Mouse (Mus musculus) frontal cortex, postnatal 25 days (tissue): Measurements from ENCODE around the gene Ankrd2.
A peak's percentile ranks its signal among the peaks of the same experiment; 100 is the strongest.
"Not testable (repeated sequence)": the region's sequence is repeated elsewhere in the genome, so short reads cannot be mapped to it uniquely, and the experiment has no call there.

Experiments
- DNase-seq, 2 experiments: peaks; one replicate each; pipeline ENCODE4 v3.0.0; 2022; ENCODE audit warnings: low spot score in 2 of 2

The Ankrd2 gene

DNA sequence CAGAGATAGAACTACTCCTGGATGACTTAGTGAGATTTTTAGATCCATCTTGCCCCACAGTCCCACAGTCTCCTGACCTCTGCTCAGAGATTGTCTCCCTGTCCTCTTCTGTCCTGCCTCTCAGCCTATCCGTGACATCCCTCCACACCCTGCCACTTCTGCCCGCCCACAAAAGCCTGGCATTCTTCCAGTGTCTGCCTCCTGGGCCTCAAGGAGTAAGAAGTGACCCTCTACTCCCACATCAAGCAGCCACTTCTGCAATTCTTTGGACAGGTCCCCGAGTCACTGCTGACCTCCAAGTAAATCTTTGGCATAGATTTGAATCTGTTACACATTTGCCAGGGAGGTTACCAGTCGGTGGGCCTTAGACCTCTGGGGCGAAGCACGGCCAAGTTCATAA, 18.5 kb downstream of the Ankrd2 start:
- DNase-seq = no peak

DNA sequence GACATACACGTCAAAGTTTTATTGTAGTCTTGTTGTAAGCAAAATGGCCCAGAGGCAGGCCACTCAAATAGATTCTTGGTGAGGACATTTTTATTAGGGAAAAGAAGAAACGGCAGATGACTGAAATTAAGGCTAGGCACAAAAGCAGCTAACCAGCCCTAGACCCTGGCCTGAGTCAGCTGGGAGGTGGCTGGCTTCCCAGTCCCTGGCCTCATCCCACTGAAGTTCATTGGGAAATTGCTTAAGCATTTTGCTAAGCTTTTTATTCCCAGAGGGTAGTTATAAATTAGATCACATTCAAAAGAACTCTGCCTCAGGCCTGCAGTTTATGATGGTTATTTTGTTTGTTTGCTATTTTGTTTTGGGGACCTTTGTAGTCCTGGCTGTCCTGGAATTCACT, 20.1 kb downstream of the Ankrd2 start:
- no peak for DNase-seq

DNA sequence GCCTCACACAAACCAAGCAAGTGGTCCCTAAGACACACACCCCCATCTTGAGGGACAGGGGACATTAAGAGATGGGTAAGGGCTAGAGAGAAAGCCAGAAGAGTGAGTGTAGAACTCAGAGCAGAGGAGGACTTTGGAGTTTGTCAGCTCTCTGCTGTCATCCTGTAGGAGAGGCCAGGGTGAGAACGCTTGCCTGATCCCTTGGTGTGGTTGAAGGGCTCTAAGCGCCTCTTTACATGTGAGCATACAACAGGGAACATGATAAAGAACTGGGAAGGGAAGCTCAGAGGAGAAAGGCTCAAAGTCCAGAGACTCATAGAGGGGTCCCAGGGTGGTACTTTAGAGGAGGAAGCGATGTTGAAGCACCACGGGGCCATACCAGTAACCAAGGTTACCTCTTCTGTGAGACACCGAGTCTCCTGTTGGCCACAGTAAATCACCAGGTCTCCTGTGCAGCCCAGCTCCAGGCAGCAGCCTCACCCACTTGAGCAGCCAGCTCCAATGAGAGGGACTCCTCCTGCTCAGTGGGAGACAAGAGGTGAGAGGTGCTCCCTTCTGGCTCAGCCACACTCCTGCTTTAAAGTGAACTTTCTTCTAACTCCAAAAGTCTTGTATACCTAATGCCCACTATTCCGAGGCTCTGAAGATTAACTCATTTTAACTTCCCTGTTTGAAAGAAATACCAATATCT, 21.1 kb downstream of the Ankrd2 start:
- DNase-seq = no peak

DNA sequence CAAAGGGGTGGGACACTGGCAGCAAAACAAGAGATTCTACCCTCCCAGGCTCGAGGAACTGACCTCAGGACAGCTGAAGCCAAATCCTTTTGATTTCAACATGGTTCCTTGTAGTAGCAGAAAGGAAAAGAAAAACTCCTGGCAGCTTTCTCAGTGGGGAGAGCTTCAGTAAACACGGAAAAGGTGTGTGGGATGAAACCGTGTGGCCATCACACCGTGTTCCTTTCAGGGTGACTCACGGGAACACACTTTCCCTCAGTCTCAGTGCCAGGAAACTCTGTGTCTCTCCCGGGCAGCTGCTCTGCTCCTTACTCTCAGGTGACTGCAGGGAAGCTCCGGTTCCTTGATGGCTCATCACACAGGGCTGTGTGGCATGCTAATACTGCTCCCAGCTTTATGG, 22.6 kb downstream of the Ankrd2 start:
- DNase-seq = no peak

DNA sequence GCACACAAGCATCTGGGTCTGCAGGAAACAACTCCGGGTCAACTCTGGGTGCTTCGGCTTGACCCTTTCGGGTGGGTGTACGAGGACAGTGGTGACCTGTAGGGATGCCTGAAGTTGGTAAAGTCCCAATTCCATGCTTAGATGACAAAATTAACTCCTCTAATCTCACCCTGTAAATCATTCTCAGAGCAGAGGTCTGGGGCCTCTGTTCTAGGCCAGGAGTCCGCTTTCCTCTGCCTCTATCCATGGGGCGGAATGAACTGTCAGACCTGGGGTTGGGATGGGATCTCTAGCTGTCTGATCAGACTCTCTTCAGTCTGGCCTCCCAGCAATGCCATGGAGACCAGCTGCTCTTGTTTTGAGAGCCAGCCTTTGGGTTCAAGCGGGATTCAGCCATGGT, 25.6 kb downstream of the Ankrd2 start:
- DNase-seq = no peak

DNA sequence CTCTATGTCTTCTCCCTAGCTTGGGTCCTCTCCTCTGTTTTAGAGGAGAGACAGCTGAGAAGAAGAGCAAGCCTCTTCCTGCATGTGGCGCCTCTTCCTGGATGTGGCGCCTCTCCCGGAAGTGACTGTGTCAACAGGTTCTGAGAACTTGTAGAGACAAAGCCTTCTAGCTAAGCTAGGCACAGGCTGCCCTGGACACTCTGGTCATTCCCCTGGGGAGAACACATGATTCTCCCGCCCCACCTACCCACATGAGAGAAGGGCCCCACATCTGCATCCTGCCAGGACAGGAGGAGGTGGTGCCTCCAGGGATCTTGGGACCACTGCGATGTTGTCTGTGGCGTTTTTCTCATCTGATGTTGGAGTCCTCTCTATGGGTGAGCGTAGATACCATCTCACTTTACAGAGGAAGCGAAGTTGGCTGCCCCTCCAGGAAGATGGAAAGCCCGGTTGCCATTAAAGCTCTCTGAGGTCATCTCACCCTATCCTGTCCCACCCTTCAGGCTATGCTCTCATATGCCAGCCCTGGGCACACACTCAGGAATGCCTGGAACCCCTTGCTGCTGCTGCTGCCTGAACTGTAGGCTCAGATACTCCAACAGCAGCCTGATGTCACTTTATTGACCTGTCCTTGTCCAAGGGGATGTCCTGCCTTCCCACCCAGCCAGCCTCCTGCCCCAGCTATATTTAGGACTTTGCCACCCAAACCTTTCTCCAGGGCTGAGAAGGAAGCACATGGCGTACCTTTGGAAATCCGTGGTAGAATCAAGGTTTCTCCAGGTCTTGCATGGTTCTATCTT, 32.8 kb downstream of the Ankrd2 start:
- DNase-seq = no peak

DNA sequence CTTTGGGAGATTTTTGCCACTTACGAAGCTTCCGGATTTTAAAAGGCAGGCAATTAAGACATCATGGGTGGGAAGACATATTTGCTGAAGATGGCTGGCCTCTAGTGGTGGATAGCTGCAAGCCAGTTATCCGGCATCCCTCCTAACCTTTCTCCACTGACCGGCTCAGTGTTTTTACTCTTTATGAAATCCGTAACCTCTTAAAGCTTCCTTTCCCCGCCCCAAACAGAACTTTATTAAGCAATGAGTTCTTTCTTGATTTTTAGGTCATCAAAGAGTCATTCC, 33.4 kb downstream of the Ankrd2 start:
- no peak for DNase-seq

DNA sequence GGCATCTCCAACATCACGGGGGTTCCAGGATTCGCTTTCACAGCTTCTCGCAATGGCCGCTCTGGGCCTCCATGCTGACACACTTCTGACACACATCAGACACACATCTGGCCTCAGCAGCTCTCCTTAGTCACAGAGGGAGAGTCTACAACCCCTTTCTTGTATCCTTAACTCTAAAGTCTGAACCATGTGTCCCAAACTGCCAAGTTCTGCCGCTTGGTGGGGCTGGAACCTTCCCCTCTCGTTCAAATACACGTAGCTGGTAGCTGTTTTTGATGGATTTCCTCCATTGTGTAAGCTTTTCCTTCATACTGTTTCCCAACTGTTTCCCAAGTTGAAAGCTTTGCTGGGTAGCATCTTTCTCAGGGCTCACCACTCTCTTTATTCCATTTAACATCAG, 35.4 kb downstream of the Ankrd2 start:
- DNase-seq = no peak

DNA sequence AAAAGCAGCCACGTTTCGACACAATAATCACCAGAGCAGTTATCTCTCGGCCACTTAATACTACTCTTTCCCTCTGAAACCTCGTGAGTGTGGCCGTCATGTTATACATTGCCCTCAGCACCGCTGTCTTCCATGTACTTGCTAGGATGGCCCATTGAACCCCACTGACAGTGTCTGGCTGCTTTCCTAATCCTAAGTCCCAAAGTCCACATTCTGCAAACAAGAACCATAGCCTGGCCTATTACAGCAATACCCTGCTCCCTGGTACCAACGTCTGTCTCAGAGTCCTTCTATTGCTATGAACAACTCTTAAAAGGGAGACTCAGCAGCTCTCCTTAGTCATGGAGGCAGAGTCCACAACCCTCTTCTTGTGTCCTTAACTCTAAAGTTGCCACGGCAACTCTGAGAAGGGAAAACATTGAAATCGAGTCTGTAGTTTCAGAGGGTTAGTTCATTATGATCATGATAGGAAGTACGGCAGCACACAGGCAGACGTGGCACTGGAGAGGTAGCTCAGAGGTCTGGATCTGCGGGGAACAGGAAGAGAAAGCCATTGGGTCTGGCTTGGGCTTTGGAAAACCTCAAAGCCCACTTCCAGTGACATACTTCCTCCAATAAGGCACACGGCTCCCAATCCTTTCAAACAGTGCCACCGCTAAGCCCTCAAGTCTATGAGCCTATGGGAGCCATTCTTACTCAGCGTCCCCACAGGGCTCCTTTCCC, 36.2 kb downstream of the Ankrd2 start:
- no peak for DNase-seq

DNA sequence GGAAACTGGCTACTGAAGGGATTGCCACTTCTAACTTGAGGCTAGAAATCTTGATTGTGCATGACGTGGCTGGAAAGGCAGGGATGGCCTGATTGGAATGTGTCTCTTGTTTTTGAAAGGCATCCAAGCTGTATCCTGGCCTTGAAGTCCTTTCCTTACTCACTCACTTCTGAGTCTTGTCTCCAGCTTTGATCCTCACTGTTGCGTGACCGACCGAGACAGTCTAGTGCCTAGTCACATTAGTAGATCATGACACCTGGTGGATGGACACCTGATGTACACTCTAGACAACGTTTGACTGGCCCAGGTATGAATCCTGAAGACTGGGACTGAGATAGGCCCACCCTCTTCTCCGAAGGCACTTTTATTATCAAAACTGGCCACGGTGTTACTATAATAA, 37.0 kb downstream of the Ankrd2 start:
- no peak for DNase-seq

DNA sequence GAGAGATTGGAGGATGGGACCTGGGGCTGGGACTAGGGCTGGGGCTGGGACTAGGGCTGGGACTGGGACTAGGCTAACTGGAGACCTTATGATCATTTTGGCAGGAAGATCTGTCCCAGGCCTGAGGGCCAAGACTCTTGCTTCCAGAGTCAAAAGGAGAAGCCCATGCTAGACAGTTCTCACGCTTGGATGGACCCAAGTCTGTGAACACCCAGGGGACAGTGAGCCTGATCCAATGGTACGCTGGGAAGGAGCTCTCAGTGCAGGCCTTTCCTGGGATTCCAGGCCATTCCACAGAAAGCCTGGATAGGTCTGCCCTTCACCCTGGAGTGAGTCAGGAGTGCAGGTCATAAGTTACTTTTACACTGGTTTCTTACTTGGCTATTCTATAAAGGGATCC, 39.3 kb downstream of the Ankrd2 start:
- no peak for DNase-seq

DNA sequence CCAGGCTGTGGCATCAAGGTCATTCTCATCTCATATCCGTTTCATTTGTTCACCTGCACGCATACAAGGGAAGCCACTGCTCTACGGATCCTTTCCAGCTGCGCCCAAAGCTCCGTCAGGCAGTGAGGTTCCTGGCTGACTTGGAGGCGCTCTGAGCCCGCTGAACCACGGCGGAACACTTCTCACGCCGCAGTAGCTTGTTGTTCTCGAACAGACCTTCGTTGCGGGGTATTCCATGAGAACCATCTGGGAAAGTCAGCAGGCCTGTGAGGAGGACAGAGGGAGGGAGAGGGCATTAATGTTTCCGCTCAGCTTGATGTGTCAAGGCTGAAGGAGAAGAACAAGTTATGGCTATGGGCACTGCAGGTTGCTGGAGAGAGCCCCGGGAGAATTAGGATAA, 40.2 kb downstream of the Ankrd2 start:
- no peak for DNase-seq

DNA sequence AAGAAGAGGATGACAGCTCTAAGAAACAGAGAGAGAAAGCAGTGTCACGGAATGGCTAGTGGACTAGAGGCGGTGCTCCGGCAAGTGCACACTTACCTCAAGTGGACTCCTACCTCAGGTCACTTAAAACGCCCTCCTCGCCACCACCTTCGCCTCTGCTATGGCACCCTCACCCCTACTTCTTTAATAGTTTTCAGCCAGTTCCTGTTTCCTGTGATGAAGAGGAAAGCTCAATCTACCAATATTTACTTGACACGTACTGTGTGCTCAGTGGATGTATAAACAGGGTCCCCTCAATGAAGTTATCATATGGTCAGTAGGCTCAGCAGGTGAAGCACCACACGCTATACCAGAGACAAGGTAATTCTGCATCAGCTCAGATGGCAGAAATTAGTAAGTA, 42.8 kb downstream of the Ankrd2 start:
- no peak for DNase-seq

DNA sequence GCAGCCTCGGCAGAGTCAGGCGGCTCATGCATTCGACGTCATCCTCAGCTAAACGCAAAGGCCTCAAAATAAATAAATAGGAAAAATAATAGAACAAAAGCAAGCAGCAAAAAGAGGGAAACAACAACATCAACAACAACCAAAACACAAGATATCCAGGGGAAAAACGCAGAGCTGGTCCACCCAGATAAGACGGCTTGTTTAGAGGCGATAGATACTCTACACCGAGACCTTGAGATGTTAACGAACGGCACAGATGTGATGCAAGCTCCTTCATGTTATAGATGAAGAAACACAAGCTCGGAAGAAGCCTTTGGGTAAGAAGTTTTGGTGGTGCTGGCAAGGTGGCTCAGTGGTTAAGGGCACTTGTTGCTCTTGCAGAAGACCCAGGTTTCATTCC, 43.2 kb downstream of the Ankrd2 start:
- DNase-seq = no peak

DNA sequence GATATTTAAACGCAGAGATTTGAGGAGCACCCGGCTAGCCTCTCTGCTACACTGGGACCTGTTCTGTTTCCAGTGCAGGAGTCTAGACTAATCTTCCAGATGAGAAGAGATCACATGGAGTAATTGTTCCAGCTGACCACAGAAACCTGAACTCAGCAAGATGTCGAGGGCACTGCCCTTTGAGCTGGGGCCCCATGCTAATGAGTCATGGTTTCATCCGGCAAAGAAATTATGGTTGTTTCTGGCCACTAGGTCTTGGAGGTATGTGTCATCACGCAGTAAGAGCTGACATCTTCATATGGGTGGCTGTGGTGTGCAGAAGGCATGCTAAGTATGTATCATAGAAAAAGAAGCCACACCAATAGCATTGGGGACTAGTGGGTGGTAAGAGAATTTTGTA, 44.1 kb downstream of the Ankrd2 start:
- DNase-seq = no peak

DNA sequence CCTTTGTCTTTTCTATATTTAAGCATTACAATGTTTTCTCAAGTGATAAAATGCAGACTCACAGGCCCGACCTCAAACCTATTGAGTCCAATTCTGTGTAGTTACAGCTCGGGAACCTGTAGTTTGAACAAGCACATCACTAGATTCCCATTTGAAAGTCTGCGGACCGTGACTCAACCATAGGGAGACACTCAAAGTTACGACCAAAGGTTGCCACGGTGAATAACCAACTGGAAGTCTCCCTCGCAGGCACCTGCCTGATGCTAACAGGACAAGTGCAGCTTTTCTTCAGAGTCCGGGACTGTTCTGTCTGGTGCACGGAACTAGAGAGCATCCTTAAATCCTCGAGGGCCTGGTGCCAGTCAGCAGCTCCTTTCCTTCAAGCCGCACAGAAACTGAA, 44.7 kb downstream of the Ankrd2 start:
- no peak for DNase-seq

DNA sequence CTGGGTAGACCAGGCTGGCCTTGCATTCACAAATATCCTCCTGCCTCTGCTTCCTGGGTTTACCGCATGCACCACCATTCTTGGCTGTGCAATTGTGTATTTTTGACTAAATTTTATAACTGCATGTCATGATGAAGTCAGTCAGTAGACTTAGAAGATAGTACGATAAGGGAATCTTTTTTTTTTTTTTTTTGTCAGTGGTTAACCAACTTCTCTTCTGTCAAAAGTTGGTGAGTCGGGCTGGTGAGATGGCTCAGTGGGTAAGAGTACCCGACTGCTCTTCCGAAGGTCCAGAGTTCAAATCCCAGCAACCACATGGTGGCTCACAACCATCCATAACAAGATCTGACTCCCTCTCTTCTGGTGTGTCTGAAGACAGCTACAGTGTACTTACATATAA, 45.8 kb downstream of the Ankrd2 start:
- DNase-seq = not testable (repeated sequence)

DNA sequence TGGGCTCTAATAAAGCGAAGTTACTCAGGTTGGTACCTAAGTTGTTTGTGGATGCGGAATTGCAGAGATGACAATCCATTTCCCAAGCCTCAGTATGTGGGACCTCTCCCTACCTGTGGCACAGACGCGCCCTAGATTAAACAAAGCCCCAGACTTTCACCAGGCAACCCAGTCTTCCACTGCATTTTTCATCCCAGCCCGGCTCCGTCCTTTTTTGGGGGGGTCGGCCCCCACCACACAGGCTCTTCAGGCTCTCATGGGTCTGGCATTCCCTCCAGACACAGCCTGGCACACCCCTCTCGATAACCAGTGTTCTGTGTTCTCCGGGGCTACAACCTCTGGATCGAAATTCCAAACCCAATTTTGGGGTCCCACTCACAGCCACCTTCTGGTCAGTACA, 49.9 kb downstream of the Ankrd2 start:
- DNase-seq = no peak

DNA sequence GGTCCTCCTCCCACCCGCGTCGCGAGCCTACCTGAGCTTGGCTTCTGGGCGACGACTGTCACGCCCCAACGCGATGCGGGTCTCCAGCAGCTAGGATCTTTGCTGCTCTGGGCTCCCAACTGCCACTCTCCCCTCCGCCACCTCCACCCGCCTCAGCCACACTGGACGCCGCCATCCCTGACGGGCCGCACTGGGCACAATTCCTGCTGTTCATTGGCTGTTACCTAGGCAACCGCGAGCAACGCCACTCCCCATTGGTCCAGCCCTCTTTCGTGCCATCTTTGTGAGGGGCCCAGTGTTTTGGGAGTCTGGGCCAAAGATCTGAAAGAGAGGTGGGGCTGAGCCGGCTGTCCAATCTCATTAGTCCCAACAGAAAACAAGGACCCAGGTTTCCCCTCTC, 50.4 kb downstream of the Ankrd2 start, which contains the start of gene Morn4:
Gene Morn4, minus strand, starts transcription at position 192 of the 400 bp plus-strand sequence.
- DNase-seq = peak; percentile 79 to 82

DNA sequence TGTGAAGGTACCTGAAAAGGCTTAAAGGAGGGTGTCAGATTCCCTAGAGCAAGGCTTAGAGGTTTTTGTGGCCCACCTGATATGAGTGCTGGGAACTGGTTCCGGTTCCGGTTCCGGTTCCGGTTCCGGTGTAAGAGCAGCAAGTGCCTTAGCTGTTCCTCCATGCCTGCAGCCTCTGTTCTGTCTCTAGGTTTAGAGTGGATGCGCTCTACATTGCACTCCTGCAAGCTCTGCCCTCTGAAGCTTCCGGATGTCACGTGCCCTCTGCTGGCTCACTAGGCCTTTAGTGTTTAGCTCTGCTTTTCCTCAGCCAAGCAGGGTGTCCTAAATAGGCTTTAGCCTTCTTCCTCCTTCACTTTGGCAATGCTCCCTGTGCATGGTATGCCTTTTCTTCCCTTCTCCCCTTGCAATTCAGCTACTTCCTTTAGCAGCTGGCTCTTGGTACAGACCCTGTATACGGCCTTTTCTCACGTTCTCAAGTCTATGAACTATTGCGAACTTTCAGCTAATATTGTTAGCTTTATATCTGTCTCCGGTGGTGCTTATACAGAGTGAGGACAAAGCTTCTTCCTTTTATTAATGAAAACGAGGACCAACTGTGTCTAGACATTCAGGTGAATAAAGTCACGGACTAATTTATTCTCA, 53.4 kb downstream of the Ankrd2 start:
- peak; percentile 23 to 40 for DNase-seq

DNA sequence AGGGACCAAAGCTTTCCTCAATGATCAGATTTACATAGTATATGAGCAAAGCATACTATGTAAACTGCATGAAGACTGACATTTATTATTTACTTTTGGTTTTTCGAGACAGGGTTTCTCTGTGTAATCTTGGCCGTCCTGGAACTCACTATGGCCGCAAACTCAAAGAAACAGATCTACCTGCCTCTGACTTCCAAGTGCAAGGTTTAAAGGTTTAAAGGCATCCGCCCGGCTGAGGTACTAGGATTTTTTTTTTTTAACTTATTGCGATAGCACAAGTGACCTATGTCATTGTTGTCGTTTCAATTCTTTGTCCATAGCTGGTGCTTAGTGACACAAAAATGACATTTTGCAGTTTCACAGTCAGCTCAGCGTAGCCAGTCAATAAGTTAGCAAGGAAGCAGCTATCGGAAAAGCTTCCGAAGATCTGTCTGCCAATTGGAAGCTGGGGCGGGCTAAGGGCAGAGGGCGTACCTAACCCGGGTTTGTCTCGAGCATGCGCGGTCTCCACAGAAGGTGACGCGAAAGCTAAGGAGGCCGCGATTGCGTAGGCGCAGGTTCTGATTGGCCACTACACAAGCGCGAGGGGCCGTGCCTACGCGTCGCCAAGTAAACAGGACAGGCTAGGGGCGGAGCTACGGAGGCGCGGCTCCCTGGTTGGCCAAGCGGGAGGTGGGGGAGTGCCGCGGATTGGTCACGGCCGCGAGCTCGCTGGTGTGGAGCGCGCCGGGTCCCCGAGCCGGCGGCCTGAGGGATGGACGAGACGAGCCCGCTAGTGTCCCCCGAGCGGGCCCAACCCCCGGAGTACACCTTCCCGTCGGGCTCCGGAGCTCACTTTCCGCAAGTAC, 54.2 kb downstream of the Ankrd2 start, which contains the start of gene Pi4k2a:
Gene Pi4k2a, plus strand, starts transcription at position 723 of the 848 bp plus-strand sequence.
- peak; percentile 98 to 99 for DNase-seq
